Mouse (Mus musculus) embryonic facial prominence, embryonic 10.5 days (tissue): ENCODE data around the gene Cisd1. TPM values are rescaled to one million over a fixed set of nuclear protein-coding genes. Genes with fewer than 3 reads are reported as not detected.

Experiments
- DNase-seq: peaks from one replicate; pipeline ENCODE4 v3.0.0-alpha.2; 2017; ENCODE audit warnings: low spot score
- H3K27ac ChIP-seq: fragments of 300-500 bp; sonication (generic); replicated peaks from 2 replicates; pipeline ENCODE4 v1.5.1; 2016; ENCODE audit warnings: mild to moderate bottlenecking
- H3K27me3 ChIP-seq: fragments of 300-500 bp; sonication (generic); replicated peaks from 2 replicates; pipeline ENCODE4 v1.6.1; 2016; ENCODE audit warnings: low read depth, mild to moderate bottlenecking; ENCODE audit not compliant: poor library complexity, severe bottlenecking
- H3K36me3 ChIP-seq: fragments of 300-500 bp; sonication (generic); replicated peaks from 2 replicates; pipeline ENCODE4 v1.6.1; 2016; ENCODE audit warnings: mild to moderate bottlenecking, moderate library complexity
- H3K4me1 ChIP-seq: fragments of 300-500 bp; sonication (generic); 2 replicates; pipeline ENCODE4 v1.6.1; 2016
- H3K4me3 ChIP-seq: fragments of 300-500 bp; sonication (generic); 2 replicates; pipeline ENCODE4 v1.5.1; 2016; ENCODE audit warnings: mild to moderate bottlenecking, moderate library complexity
- H3K9me3 ChIP-seq: fragments of 300-500 bp; sonication (generic); 2 replicates; pipeline ENCODE4 v1.6.1; 2016; ENCODE audit warnings: mild to moderate bottlenecking
- WGBS: fragments of 180-500 bp; shearing (Covaris S2); methylation state at CpG from one replicate; pipeline ENCODE4 v1.1.7; 2016; 5-methylcytosine and 5-hydroxymethylcytosine counted together
- polyA plus RNA-seq: library from polyadenylated mRNA; unstranded; fragments of >200 nt; fragmentation: Nextera tagmentation; extraction: Ambion mirVana; gene quantifications from 2 replicates; pipeline ENCODE4 v1.2.1, GENCODE M21; 2016

Gene Cisd1
- polyA plus RNA-seq, 1 experiment from 2014 or later = 115 TPM

GRCm38 (mm10) chr10:71306759-71307158, 38.0 kb downstream of the Cisd1 start:
- Histone ChIP-seq H3K36me3 (no peaks in the 10 kb centered on the region), H3K27ac (no peak overlapping the region), H3K4me1 (peaks cover 3% of the 10 kb centered on the region; the same call in 1 of the 2 replicates), H3K4me3 (no peak overlapping the region; the same call in 1 of the 2 replicates), H3K27me3 (no peaks in the 10 kb centered on the region), H3K9me3 (no peaks in the 10 kb centered on the region)
- WGBS = 76% methylated on average over 6 of the region's 6 CpGs
- DNase-seq = no peak

- 27% methylated on average over 6 of the region's 6 CpGs for WGBS
- Histone ChIP-seq H3K4me3 (peak overlapping the region; percentile 45), H3K27me3 (no peaks in the 10 kb centered on the region), H3K36me3 (no peaks in the 10 kb centered on the region), H3K4me1 (peaks cover 3% of the 10 kb centered on the region; the same call in 1 of the 2 replicates), H3K9me3 (no peaks in the 10 kb centered on the region), H3K27ac (no peak overlapping the region)
- peak; percentile 49 for DNase-seq
These were observed 38.6 kb downstream of the Cisd1 start for GRCm38 (mm10) chr10:71306190-71306589.

DNA sequence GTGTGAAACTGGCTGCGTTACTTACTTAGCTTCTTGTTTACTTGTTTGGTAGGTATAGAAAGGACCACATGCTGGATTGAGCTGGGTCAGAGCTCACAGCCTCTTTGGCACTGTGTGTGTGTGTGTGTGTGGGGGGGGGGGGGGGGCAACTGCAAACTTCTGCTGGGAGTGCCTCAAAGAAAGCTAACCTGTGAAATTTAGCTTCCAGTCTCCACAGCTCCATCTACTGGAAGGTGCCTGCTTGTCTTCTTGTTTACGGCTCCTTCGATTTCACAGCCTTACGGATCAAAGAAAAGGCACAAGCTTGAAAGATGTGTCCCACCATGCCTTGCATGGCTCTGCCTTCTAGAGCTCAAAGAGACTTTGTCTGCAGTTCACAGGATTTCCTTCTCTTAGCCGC, 42.3 kb downstream of the Cisd1 start:
- no peak for DNase-seq
- H3K9me3 ChIP-seq = no peaks in the 10 kb centered on the region
- WGBS = 32% methylated on average over 5 of the region's 5 CpGs

GRCm38 (mm10) chr10:71300161-71300560, 44.6 kb downstream of the Cisd1 start:
- no peaks in the 10 kb centered on the region for H3K36me3 ChIP-seq
- no peak for DNase-seq
- 82% methylated on average over 16 of the region's 16 CpGs for WGBS

More for the DNA sequence above, 42.3 kb downstream of the Cisd1 start:
- Histone ChIP-seq H3K36me3 (no peaks in the 10 kb centered on the region), H3K4me1 (peaks cover 3% of the 10 kb centered on the region; the same call in 1 of the 2 replicates), H3K4me3 (no peak overlapping the region), H3K27me3 (no peaks in the 10 kb centered on the region), H3K27ac (no peak overlapping the region)

GRCm38 (mm10) chr10:71293245-71293644, 51.5 kb downstream of the Cisd1 start:
- Histone ChIP-seq H3K36me3 (no peaks in the 10 kb centered on the region), H3K4me1 (peaks cover 14% of the 10 kb centered on the region), H3K27me3 (no peaks in the 10 kb centered on the region), H3K9me3 (no peaks in the 10 kb centered on the region), H3K4me3 (no peak overlapping the region), H3K27ac (no peak overlapping the region)
- no peak for DNase-seq
- 63% methylated on average over 4 of the region's 4 CpGs for WGBS

More at GRCm38 (mm10) chr10:71300161-71300560, 44.6 kb downstream of the Cisd1 start:
- no peaks in the 10 kb centered on the region for H3K4me1 ChIP-seq
- H3K9me3 ChIP-seq = no peaks in the 10 kb centered on the region
- H3K27me3 ChIP-seq = no peaks in the 10 kb centered on the region
- no peak overlapping the region for H3K4me3 ChIP-seq
- no peak overlapping the region for H3K27ac ChIP-seq

DNA sequence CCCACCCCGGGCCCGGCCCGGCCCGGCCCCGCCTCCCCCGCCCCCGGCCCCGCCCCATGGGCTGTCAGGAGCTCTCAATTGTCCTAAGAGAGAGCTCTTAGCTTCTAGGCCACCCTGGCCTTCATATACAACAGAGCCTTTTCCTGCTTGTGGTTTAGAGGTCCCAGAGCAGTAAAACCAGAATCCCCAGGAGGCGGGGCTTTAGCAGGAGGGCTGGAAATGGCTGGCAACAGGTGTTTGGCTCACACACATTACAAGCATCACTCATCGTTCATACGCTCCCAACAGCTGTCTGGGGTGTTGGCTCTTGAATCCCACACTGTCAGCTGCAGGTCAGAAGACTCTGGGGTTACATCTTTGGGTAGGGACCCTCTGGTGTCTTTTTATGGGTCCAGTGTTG, 52.5 kb downstream of the Cisd1 start:
- Histone ChIP-seq H3K4me3 (peak overlapping the region; percentile 40; the same call in 1 of the 2 replicates), H3K27me3 (no peaks in the 10 kb centered on the region), H3K36me3 (no peaks in the 10 kb centered on the region), H3K9me3 (no peaks in the 10 kb centered on the region), H3K4me1 (peaks cover 14% of the 10 kb centered on the region), H3K27ac (no peak overlapping the region)
- DNase-seq = peak; percentile 27
- WGBS = 12% methylated on average over 11 of the region's 11 CpGs

- Histone ChIP-seq H3K27me3 (0 out of 2 replicates have a peak, but pooled peaks cover 3% of the 10 kb centered on the region), H3K4me1 (peaks cover 14% of the 10 kb centered on the region), H3K36me3 (no peaks in the 10 kb centered on the region), H3K27ac (no peak overlapping the region), H3K4me3 (peak overlapping the region; percentile 40; the same call in 1 of the 2 replicates), H3K9me3 (no peaks in the 10 kb centered on the region)
- WGBS = 13% methylated on average over 4 of the region's 4 CpGs
- no peak for DNase-seq
These were observed 53.0 kb downstream of the Cisd1 start for GRCm38 (mm10) chr10:71291801-71292200.

DNA sequence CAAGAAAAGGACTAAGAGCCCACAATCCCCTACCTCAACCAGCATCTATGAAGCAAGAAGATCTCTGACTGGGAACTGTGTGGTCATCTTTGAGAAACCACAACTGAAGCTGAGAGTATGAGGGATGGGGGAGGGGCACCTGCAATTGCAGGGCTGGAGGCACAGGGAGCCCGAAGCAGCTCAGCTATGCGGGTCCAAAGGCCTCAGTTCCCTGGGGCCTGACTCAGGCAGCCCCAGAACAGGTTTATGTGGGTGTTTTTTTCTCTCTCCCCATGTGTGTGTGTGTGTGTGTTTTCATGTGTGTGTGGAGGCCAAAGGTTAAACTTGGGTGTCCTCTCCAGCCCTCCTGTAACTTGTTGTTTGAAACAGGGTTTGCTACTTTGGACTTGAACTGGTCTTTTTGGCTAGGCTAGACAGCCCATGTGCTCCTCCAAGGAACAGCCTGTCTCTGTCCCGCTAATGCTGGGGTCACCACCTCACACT, 53.5 kb downstream of the Cisd1 start:
- H3K4me1 ChIP-seq = peaks cover 14% of the 10 kb centered on the region
- 19% methylated on average over 3 of the region's 3 CpGs for WGBS
- no peak for DNase-seq
- peaks cover 8% of the 10 kb centered on the region for H3K27me3 ChIP-seq
- H3K27ac ChIP-seq = no peak overlapping the region
- no peaks in the 10 kb centered on the region for H3K36me3 ChIP-seq
- H3K9me3 ChIP-seq = no peaks in the 10 kb centered on the region
- no peak overlapping the region for H3K4me3 ChIP-seq

DNA sequence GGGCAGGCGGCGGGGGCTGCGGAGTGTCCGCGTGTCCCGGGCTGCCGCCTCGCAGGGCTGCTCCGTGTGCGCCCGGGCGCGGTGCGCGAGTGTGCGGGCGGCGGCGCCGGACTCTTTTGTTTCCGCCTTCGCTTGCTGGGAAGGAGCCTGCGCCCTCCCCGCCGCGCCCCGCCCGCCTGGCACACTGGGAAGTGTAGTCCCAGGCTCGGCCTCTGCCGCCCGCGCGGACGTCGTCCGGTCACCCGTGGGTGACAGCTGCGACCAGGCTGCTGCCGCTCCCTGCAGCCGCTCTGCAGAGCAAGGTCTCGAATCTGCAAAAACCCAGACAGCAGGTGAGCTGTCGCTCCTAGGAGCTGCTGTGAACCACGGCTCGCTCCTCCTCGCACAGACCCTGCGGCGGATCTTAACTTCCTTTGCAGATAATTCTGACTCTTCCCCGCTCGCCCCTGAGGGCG, 59.6 kb downstream of the Cisd1 start, which contains the start of gene Ube2d1:
Ube2d1 (minus strand) TSS at position 137 of the 455 bp plus-strand sequence.
- Histone ChIP-seq H3K27me3 (peaks cover 14% of the 10 kb centered on the region), H3K4me1 (peaks cover 28% of the 10 kb centered on the region), H3K9me3 (no peaks in the 10 kb centered on the region), H3K27ac (peak within 1 kb of the TSS; percentile 97), H3K36me3 (peaks cover 9% of the 10 kb centered on the region), H3K4me3 (peak within 1 kb of the TSS; percentile 74)
- DNase-seq = peak; percentile 90
- WGBS = under 1% methylated on average over 50 of the region's 50 CpGs

GRCm38 (mm10) chr10:71284511-71285125, 60.1 kb downstream of the Cisd1 start:
- DNase-seq = peak; percentile 73
- H3K36me3 ChIP-seq = peaks cover 14% of the 10 kb centered on the region
- peak overlapping the region; percentile 97 for H3K27ac ChIP-seq
- no peaks in the 10 kb centered on the region for H3K9me3 ChIP-seq
- peaks cover 32% of the 10 kb centered on the region for H3K4me1 ChIP-seq
- under 1% methylated on average over 41 of the region's 41 CpGs for WGBS
- peaks cover 14% of the 10 kb centered on the region for H3K27me3 ChIP-seq
- peak overlapping the region; percentile 74 for H3K4me3 ChIP-seq

GRCm38 (mm10) chr10:71284131-71284510, 60.6 kb downstream of the Cisd1 start:
- H3K36me3 ChIP-seq = peaks cover 14% of the 10 kb centered on the region
- no peak for DNase-seq
- H3K4me1 ChIP-seq = peaks cover 33% of the 10 kb centered on the region
- H3K9me3 ChIP-seq = no peaks in the 10 kb centered on the region
- peaks cover 14% of the 10 kb centered on the region for H3K27me3 ChIP-seq
- peak overlapping the region; percentile 97 for H3K27ac ChIP-seq
- H3K4me3 ChIP-seq = peak overlapping the region; percentile 74
- WGBS = 21% methylated on average over 8 of the region's 8 CpGs
